16 mouse cellular contexts compared by ENCODE assay signal in genomic region chr11:16804016-16804415, GRCm38 (mm10). TPM values are rescaled to one million over a fixed set of nuclear protein-coding genes. Genes with fewer than 3 reads are reported as not detected.
DNase-seq lines count a peak whose midpoint lies in the region; ATAC-seq lines count a peak whose summit lies in the region.
"Had no signal": no experiment of that assay in that cellular context is flagged by ENCODE, and none has a peak within 500 bp of the region (broad histone marks: within the 10 kb centered on the region; RNA-seq: fewer than 3 reads in every experiment).

No protein-coding gene starts in this region.

- H3K27ac ChIP-seq in liver, embryonic 16.5 days (ENCODE audit: low read length): no peak overlapping the region
- no peak overlapping the region for H3K27ac ChIP-seq in midbrain, embryonic 16.5 days (ENCODE audit: low read length)
- H3K27ac ChIP-seq in forebrain, embryonic 16.5 days (ENCODE audit: low read length): no peak overlapping the region
- H3K27ac ChIP-seq: embryonic facial prominence, embryonic 13.5 days; gastrocnemius, adult 2 months; heart, embryonic 15.5 days; liver, embryonic 13.5 days; midbrain, embryonic 15.5 days had no signal

- H3K4me2 ChIP-seq in liver, embryonic 16.5 days (ENCODE audit: low read depth, low read length): no peak overlapping the region
- no peak overlapping the region for H3K4me2 ChIP-seq in midbrain, embryonic 16.5 days (ENCODE audit: low read length)
- no peak overlapping the region for H3K4me2 ChIP-seq in forebrain, embryonic 16.5 days (ENCODE audit: low read length)
- H3K4me2 ChIP-seq: embryonic facial prominence, embryonic 13.5 days; heart, embryonic 15.5 days; liver, embryonic 13.5 days; midbrain, embryonic 15.5 days had no signal

- no peaks in the 10 kb centered on the region; the same call in 1 of the 2 replicates for H3K4me1 ChIP-seq in liver, embryonic 16.5 days (ENCODE audit: control insufficient read depth, low read depth, low read length)
- H3K4me1 ChIP-seq in midbrain, embryonic 16.5 days (ENCODE audit: control insufficient read depth, insufficient read depth, low read length): no peaks in the 10 kb centered on the region
- H3K4me1 ChIP-seq in forebrain, embryonic 16.5 days (replicated peaks; ENCODE audit: control insufficient read depth, insufficient read depth, low read length): no peaks in the 10 kb centered on the region
- H3K4me1 ChIP-seq: midbrain, embryonic 15.5 days had no signal

- no peak overlapping the region for H3K4me3 ChIP-seq in liver, embryonic 16.5 days (ENCODE audit: low read depth, low read length)
- no peak overlapping the region for H3K4me3 ChIP-seq in midbrain, embryonic 16.5 days (ENCODE audit: low read depth, low read length)
- H3K4me3 ChIP-seq in forebrain, embryonic 16.5 days (replicated peaks; ENCODE audit: low read length): no peak overlapping the region
- H3K4me3 ChIP-seq: embryonic facial prominence, embryonic 13.5 days; gastrocnemius, adult 2 months; heart, embryonic 15.5 days; liver, embryonic 13.5 days; midbrain, embryonic 15.5 days had no signal

- H3K27me3 ChIP-seq in liver, embryonic 16.5 days (ENCODE audit: control insufficient read depth, insufficient read depth, low read depth, low read length): no peaks in the 10 kb centered on the region
- no peaks in the 10 kb centered on the region for H3K27me3 ChIP-seq in midbrain, embryonic 16.5 days (ENCODE audit: control insufficient read depth, insufficient read depth, low read depth, low read length)
- H3K27me3 ChIP-seq in forebrain, embryonic 16.5 days (replicated peaks; ENCODE audit: control insufficient read depth, insufficient read depth, low read length): no peaks in the 10 kb centered on the region
- H3K27me3 ChIP-seq: liver, embryonic 13.5 days; midbrain, embryonic 15.5 days had no signal

- peak; percentile 68 for ATAC-seq in liver, embryonic 16.5 days (ENCODE audit: low read depth)
- ATAC-seq in midbrain, embryonic 16.5 days: no peak
- ATAC-seq in forebrain, embryonic 16.5 days: no peak
- ATAC-seq: midbrain, embryonic 15.5 days had no signal

- no peak overlapping the region for H3K9ac ChIP-seq in liver, embryonic 16.5 days (ENCODE audit: low read depth, low read length)
- no peak overlapping the region for H3K9ac ChIP-seq in midbrain, embryonic 16.5 days (ENCODE audit: low read depth, low read length)
- no peak overlapping the region for H3K9ac ChIP-seq in forebrain, embryonic 16.5 days (replicated peaks; ENCODE audit: low read depth, low read length)
- H3K9ac ChIP-seq: embryonic facial prominence, embryonic 13.5 days; heart, embryonic 15.5 days; liver, embryonic 13.5 days; midbrain, embryonic 15.5 days had no signal

- no peaks in the 10 kb centered on the region for H3K36me3 ChIP-seq in liver, embryonic 16.5 days (ENCODE audit: control insufficient read depth, insufficient read depth)
- no peaks in the 10 kb centered on the region for H3K36me3 ChIP-seq in midbrain, embryonic 16.5 days (ENCODE audit: control insufficient read depth, insufficient read depth, low read length)
- no peaks in the 10 kb centered on the region for H3K36me3 ChIP-seq in forebrain, embryonic 16.5 days (ENCODE audit: control insufficient read depth, insufficient read depth)
- H3K36me3 ChIP-seq: embryonic facial prominence, embryonic 13.5 days; heart, embryonic 15.5 days; liver, embryonic 13.5 days; midbrain, embryonic 15.5 days had no signal

- 68% methylated on average over 2 of the region's 2 CpGs for WGBS in liver, embryonic 16.5 days (ENCODE audit: insufficient replicate concordance)
- 98% methylated on average over 2 of the region's 2 CpGs for WGBS in midbrain, embryonic 16.5 days
- 88% methylated on average over 2 of the region's 2 CpGs for WGBS in forebrain, embryonic 16.5 days

- H3K9me3 ChIP-seq in liver, embryonic 16.5 days (replicated peaks; ENCODE audit: control insufficient read depth, low read length): no peaks in the 10 kb centered on the region
- H3K9me3 ChIP-seq in midbrain, embryonic 16.5 days (replicated peaks; ENCODE audit: control insufficient read depth, low read length, poor library complexity, severe bottlenecking): no peaks in the 10 kb centered on the region
- H3K9me3 ChIP-seq in forebrain, embryonic 16.5 days (ENCODE audit: control insufficient read depth, low read length): no peaks in the 10 kb centered on the region
- H3K9me3 ChIP-seq: embryonic facial prominence, embryonic 13.5 days; heart, embryonic 15.5 days; liver, embryonic 13.5 days; midbrain, embryonic 15.5 days had no signal

- DNase-seq in liver: no peak
- DNase-seq in kidney, adult 8-10 months: peak; percentile 84 to 91
- peak; percentile 74 to 89 for DNase-seq in kidney, postnatal 36 days
- DNase-seq in thymus, postnatal 25 days: no peak
- DNase-seq: adrenal gland, postnatal 36 days; cerebellum, adult 9-11 months; gastrocnemius, adult 2 months; liver, embryonic 13.5 days; lung, postnatal 10 days; thymus, postnatal 14 days had no signal

RNA-seq across cellular contexts. Expression of gene Egfr, which starts 52.0 kb away (rescaled TPM):
- polyA plus RNA-seq in liver, embryonic 16.5 days (2015; fragmentation: Nextera tagmentation; extraction: Ambion mirVana): 1.2 and 1.3 TPM in 2 replicates
- 4.0 and 8.3 TPM in 2 replicates for polyA plus RNA-seq in midbrain, embryonic 16.5 days (2015; fragmentation: Nextera tagmentation; extraction: Ambion mirVana)
- 2.5 and 3.7 TPM in 2 replicates for polyA plus RNA-seq in forebrain, embryonic 16.5 days (2015; fragmentation: Nextera tagmentation; extraction: Ambion mirVana)

Comparison
In these comparisons a context has a peak if more than half of its experiments do, and no peak if none do; other contexts are left out.
1. DNase-seq: peak in kidney, adult 8-10 months (2 of 2) and kidney, postnatal 36 days (2 of 2); none in liver (single experiment) and thymus, postnatal 25 days (single experiment).